Comparison of ENCODE assay signal across 8 mouse cellular contexts in genomic region chrX:53125838-53126467, GRCm38 (mm10).
DNase-seq lines count a peak whose midpoint lies in the region; ATAC-seq and TF ChIP-seq lines count a peak whose summit lies in the region.
"Had no signal": no experiment of that assay in that cellular context is flagged by ENCODE, and none has a peak within 500 bp of the region (broad histone marks: within the 10 kb centered on the region; RNA-seq: fewer than 3 reads in every experiment).

No protein-coding gene starts in this region.

- H3K4me2 ChIP-seq in lung, embryonic 16.5 days (ENCODE audit: low read depth, low read length), result no peak overlapping the region
- H3K4me2 ChIP-seq in forebrain, embryonic 14.5 days (ENCODE audit: low read length), result no peak overlapping the region
- no peak overlapping the region; the same call in 1 of the 2 replicates for H3K4me2 ChIP-seq in limb, embryonic 13.5 days (replicated peaks)
- no peak overlapping the region for H3K4me2 ChIP-seq in stomach, postnatal 0 days (replicated peaks; ENCODE audit: low read depth)

- no peaks in the 10 kb centered on the region; the same call in 1 of the 2 replicates for H3K4me1 ChIP-seq in lung, embryonic 16.5 days (replicated peaks; ENCODE audit: control insufficient read depth, insufficient read depth, low read length)
- no peaks in the 10 kb centered on the region for H3K4me1 ChIP-seq in forebrain, embryonic 14.5 days (ENCODE audit: control insufficient read depth, insufficient read depth, low read length)
- H3K4me1 ChIP-seq in limb, embryonic 13.5 days, result peaks cover 22% of the 10 kb centered on the region
- H3K4me1 ChIP-seq in stomach, postnatal 0 days (replicated peaks; ENCODE audit: control insufficient read depth, insufficient read depth), result no peaks in the 10 kb centered on the region

- H3K36me3 ChIP-seq in lung, embryonic 16.5 days (ENCODE audit: control insufficient read depth, insufficient read depth, low read length), result no peaks in the 10 kb centered on the region
- no peaks in the 10 kb centered on the region for H3K36me3 ChIP-seq in forebrain, embryonic 14.5 days (ENCODE audit: control insufficient read depth, insufficient read depth, low read length)
- H3K36me3 ChIP-seq in limb, embryonic 13.5 days, result no peaks in the 10 kb centered on the region
- H3K36me3 ChIP-seq in stomach, postnatal 0 days (ENCODE audit: control insufficient read depth, insufficient read depth, low read length), result no peaks in the 10 kb centered on the region

- peak overlapping the region; percentile 80 for H3K27ac ChIP-seq in lung, embryonic 16.5 days (ENCODE audit: low read length)
- no peak overlapping the region for H3K27ac ChIP-seq in forebrain, embryonic 14.5 days (ENCODE audit: low read depth, low read length)
- H3K27ac ChIP-seq in limb, embryonic 13.5 days, result peak overlapping the region; percentile 74
- H3K27ac ChIP-seq in stomach, postnatal 0 days (replicated peaks), result no peak overlapping the region

- H3K27me3 ChIP-seq in lung, embryonic 16.5 days (ENCODE audit: control insufficient read depth, insufficient read depth, low read depth, low read length), result no peaks in the 10 kb centered on the region
- H3K27me3 ChIP-seq in forebrain, embryonic 14.5 days (replicated peaks; ENCODE audit: control insufficient read depth, insufficient read depth, low read length), result no peaks in the 10 kb centered on the region
- 0 out of 2 replicates have a peak, but pooled peaks cover 3% of the 10 kb centered on the region for H3K27me3 ChIP-seq in limb, embryonic 13.5 days
- no peaks in the 10 kb centered on the region for H3K27me3 ChIP-seq in stomach, postnatal 0 days (ENCODE audit: control insufficient read depth, insufficient read depth, low read length)

- no peak for DNase-seq in lung, postnatal 25 days (ENCODE audit: low spot score)
- DNase-seq in forebrain, embryonic 14.5 days (ENCODE audit: low spot score), result peak; percentile 41
- no peak for DNase-seq in stomach, postnatal 0 days (ENCODE audit: low spot score)
- DNase-seq in urinary bladder, postnatal 36 days (ENCODE audit: low spot score in 2 of 2), result no peak
- DNase-seq in ovary, postnatal 14 days (ENCODE audit: low spot score), result no peak
- DNase-seq: right cerebral cortex, adult 18-20 months had no signal

- no peaks in the 10 kb centered on the region for H3K9me3 ChIP-seq in lung, embryonic 16.5 days (ENCODE audit: control insufficient read depth, low read length)
- H3K9me3 ChIP-seq in forebrain, embryonic 14.5 days (replicated peaks; ENCODE audit: control insufficient read depth, low read length), result no peaks in the 10 kb centered on the region
- H3K9me3 ChIP-seq in limb, embryonic 13.5 days, result no peaks in the 10 kb centered on the region
- H3K9me3 ChIP-seq in stomach, postnatal 0 days (ENCODE audit: control insufficient read depth, low read length), result no peaks in the 10 kb centered on the region

- no peak overlapping the region for H3K4me3 ChIP-seq in lung, embryonic 16.5 days (ENCODE audit: low read length)
- no peak overlapping the region for H3K4me3 ChIP-seq in forebrain, embryonic 14.5 days (ENCODE audit: low read depth, low read length)
- no peak overlapping the region for H3K4me3 ChIP-seq in limb, embryonic 13.5 days
- no peak overlapping the region for H3K4me3 ChIP-seq in stomach, postnatal 0 days (ENCODE audit: low read depth, low read length)

- no peak for TF ChIP-seq EP300 in stomach, postnatal 0 days (optimal IDR thresholded peaks at IDR 0.05)

- no peak for TF ChIP-seq CTCF in stomach, postnatal 0 days (IDR thresholded peaks at IDR 0.05; ENCODE audit: low read depth)

- H3K9ac ChIP-seq in lung, embryonic 16.5 days (ENCODE audit: low read length), result no peak overlapping the region
- H3K9ac ChIP-seq in forebrain, embryonic 14.5 days (ENCODE audit: low read length), result no peak overlapping the region
- H3K9ac ChIP-seq in limb, embryonic 13.5 days, result no peak overlapping the region
- H3K9ac ChIP-seq in stomach, postnatal 0 days (ENCODE audit: low read length), result no peak overlapping the region

- 14% methylated on average over 3 of the region's 3 CpGs for WGBS in lung, embryonic 16.5 days
- WGBS in forebrain, embryonic 14.5 days, result 43% methylated on average over 3 of the region's 3 CpGs
- 23% methylated on average over 3 of the region's 3 CpGs for WGBS in limb, embryonic 13.5 days
- WGBS in stomach, postnatal 0 days, result 24% methylated on average over 3 of the region's 3 CpGs

- peak; percentile 87 for ATAC-seq in lung, embryonic 16.5 days (ENCODE audit: low read depth)
- ATAC-seq in forebrain, embryonic 14.5 days, result peak; percentile 65; the same call in 1 of the 2 replicates
- peak; percentile 92 for ATAC-seq in limb, embryonic 13.5 days (ENCODE audit: low FRiP score, low read depth)
- peak; percentile 40; the same call in 1 of the 2 replicates for ATAC-seq in stomach, postnatal 0 days (ENCODE audit: low FRiP score, low TSS enrichment)

Comparison
In these comparisons a context has a peak if more than half of its experiments do, and no peak if none do; other contexts are left out.
1. ATAC-seq: peak in every context shown above with its lines; median percentile 92 in limb, embryonic 13.5 days; 87 in lung, embryonic 16.5 days; 65 in forebrain, embryonic 14.5 days; 40 in stomach, postnatal 0 days.
2. H3K27ac ChIP-seq: peak in lung, embryonic 16.5 days (single experiment) and limb, embryonic 13.5 days (single experiment); none in forebrain, embryonic 14.5 days (single experiment) and stomach, postnatal 0 days (single experiment).